Mouse (Mus musculus): ENCODE data around the gene H2-DMb2. TPM values are rescaled to one million over a fixed set of nuclear protein-coding genes. Genes with fewer than 3 reads are reported as not detected.

The H2-DMb2 gene
- total RNA-seq, 2 experiments from 2014 or later = 0.77 to 0.96 TPM

- Histone ChIP-seq H3K4me3 (no peak overlapping the region), H3K27ac (no peak overlapping the region)
- TF ChIP-seq CTCF (conservative IDR thresholded peaks at IDR 0.05) = peak; percentile 65
- no peak for DNase-seq (ENCODE audit: low spot score in 2 of 2)
These were observed 33.9 kb upstream of the H2-DMb2 start for GRCm38 (mm10) chr17:34109038-34109805.

DNA sequence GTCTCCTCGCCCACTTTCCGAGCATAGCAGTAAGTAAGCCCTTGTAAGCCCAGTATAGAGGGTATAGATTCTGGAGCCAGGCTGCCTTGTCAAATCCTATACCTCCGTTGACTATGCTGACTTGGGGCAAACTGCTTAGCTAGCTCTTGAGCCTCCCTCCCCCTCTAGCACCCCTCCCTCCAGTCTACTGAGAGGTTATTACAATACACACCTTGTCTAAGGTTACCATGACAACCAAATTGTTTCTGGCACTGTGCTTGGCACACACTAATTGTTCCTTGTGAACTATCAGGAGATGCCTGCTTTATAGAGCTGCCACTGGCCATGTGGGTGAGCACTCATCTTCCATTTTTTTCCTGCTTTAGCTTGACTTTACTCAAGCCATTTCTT, 33.3 kb upstream of the H2-DMb2 start:
- H3K27ac ChIP-seq = peak overlapping the region; percentile 39; the same call in 1 of the 2 replicates
- no peak overlapping the region for H3K4me3 ChIP-seq
- DNase-seq (ENCODE audit: low spot score in 2 of 2) = no peak
- TF ChIP-seq CTCF (conservative IDR thresholded peaks at IDR 0.05) = no peak

GRCm38 (mm10) chr17:34110309-34110708, 32.8 kb upstream of the H2-DMb2 start:
- no peak for DNase-seq (ENCODE audit: low spot score in 2 of 2)
- Histone ChIP-seq H3K27ac (peak overlapping the region; percentile 39; the same call in 1 of the 2 replicates), H3K4me3 (no peak overlapping the region)
- no peak for TF ChIP-seq CTCF (conservative IDR thresholded peaks at IDR 0.05)

GRCm38 (mm10) chr17:34114114-34114513, 29.0 kb upstream of the H2-DMb2 start:
- no peak overlapping the region for H3K4me3 ChIP-seq
- DNase-seq (ENCODE audit: low spot score in 2 of 2) = no peak
- TF ChIP-seq CTCF (conservative IDR thresholded peaks at IDR 0.05) = no peak
- no peak overlapping the region for H3K27ac ChIP-seq

DNA sequence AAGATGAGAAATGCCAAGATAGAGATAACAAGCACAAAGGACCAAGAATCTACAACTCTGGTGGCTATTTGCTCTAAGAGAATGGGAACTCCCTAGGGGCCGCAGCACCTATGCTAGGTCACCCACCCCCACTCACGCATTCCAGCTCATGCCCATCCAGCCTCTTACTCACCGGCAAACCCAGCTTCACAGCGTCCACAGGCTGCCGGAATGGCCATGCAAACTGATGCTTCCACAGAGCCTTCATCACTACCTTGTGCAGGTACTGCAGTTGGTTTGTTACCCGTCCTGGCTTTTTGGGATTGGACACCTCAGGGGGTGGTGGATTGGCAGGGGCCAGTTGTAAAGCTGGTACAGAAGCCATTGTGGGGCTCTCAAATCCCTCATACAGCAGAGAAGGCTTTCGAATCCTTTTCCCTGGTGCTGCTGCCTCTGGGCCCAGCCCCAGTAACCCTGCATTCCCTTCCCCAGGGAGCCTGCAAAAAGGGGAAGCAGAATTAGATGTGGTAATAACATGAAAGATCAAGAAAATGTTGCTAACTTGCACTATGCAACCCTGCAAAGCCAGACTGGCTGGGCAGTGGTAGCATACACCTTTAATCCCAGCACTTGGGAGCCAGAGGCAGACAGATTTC, 26.3 kb upstream of the H2-DMb2 start:
- no peak for DNase-seq (ENCODE audit: low spot score in 2 of 2)
- Histone ChIP-seq H3K4me3 (peak overlapping the region; percentile 98), H3K27ac (peak overlapping the region; percentile 100; the same call in 1 of the 2 replicates)
- no peak for TF ChIP-seq CTCF (conservative IDR thresholded peaks at IDR 0.05)

- peak overlapping the region; percentile 100 for H3K27ac ChIP-seq
- peak overlapping the region; percentile 98 for H3K4me3 ChIP-seq
- no peak for TF ChIP-seq CTCF (conservative IDR thresholded peaks at IDR 0.05)
- no peak for DNase-seq (ENCODE audit: low spot score in 2 of 2)
These were observed 25.5 kb upstream of the H2-DMb2 start for GRCm38 (mm10) chr17:34117421-34118112.

GRCm38 (mm10) chr17:34118113-34118872, 24.8 kb upstream of the H2-DMb2 start:
- TF ChIP-seq CTCF (conservative IDR thresholded peaks at IDR 0.05) = no peak
- Histone ChIP-seq H3K27ac (peak overlapping the region; percentile 100), H3K4me3 (peak overlapping the region; percentile 98)
- no peak for DNase-seq (ENCODE audit: low spot score in 2 of 2)

DNA sequence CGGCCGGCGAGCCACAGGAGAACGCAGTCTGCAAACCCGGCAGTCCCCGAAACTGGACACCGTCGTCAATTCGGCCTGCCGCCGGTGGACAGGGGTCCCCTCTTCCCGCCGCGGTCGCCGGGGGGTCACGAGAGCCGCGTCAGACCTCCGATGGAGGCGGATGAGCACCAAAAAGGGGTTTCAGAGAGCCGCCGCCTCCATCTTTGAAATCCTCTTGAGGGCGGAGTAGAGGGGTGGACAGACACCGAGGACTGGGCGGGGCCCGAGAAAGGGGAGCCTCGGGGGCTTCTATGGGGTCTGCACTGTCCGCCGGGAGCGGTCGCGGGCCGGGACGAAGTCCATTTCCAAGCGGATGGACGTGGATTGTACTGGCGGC, 24.2 kb upstream of the H2-DMb2 start:
- Histone ChIP-seq H3K4me3 (peak overlapping the region; percentile 98), H3K27ac (peak overlapping the region; percentile 100)
- no peak for DNase-seq (ENCODE audit: low spot score in 2 of 2)
- no peak for TF ChIP-seq CTCF (conservative IDR thresholded peaks at IDR 0.05)

GRCm38 (mm10) chr17:34119249-34120179, 23.6 kb upstream of the H2-DMb2 start, which contains the start of gene H2-DMa:
Gene H2-DMa (plus strand): TSS chr17:34119541.
- DNase-seq (ENCODE audit: low spot score in 2 of 2) = peak; percentile 98 to 99
- H3K4me3 ChIP-seq = peak within 1 kb of the TSS; percentile 98
- TF ChIP-seq CTCF (conservative IDR thresholded peaks at IDR 0.05) = 0 out of 2 replicates have a peak, but pooled peaks have one; percentile 5
- H3K27ac ChIP-seq = peak within 1 kb of the TSS; percentile 100

GRCm38 (mm10) chr17:34120180-34120723, 22.9 kb upstream of the H2-DMb2 start:
- Histone ChIP-seq H3K4me3 (peak overlapping the region; percentile 98), H3K27ac (peak overlapping the region; percentile 100)
- DNase-seq (ENCODE audit: low spot score in 2 of 2) = peak; percentile 88
- TF ChIP-seq CTCF (conservative IDR thresholded peaks at IDR 0.05) = no peak

DNA sequence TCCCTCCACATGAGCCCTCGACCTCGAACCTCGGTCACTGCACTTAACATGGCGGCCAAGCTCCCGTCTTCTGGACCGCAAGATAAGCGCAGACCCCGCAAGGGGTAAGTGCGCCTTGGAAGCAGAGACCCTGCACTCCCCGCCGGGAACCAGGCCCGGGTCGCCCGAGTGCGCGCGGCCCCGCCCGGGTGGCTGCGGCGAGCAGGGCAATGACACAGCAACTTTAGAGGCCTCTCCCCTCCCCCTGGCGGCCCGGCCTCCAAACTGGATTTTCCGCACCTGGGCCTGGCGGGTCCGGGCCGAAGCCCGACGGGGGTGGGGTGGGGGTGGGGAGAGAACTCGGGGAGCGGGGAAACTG, 22.3 kb upstream of the H2-DMb2 start:
- Histone ChIP-seq H3K27ac (peak overlapping the region; percentile 100), H3K4me3 (peak overlapping the region; percentile 98)
- peak; percentile 56 for TF ChIP-seq CTCF (conservative IDR thresholded peaks at IDR 0.05)
- DNase-seq (ENCODE audit: low spot score in 2 of 2) = peak in 1 of 2 experiments; percentile 67
